Comparison of ENCODE assay signal across 12 mouse cellular contexts in the genomic region with DNA sequence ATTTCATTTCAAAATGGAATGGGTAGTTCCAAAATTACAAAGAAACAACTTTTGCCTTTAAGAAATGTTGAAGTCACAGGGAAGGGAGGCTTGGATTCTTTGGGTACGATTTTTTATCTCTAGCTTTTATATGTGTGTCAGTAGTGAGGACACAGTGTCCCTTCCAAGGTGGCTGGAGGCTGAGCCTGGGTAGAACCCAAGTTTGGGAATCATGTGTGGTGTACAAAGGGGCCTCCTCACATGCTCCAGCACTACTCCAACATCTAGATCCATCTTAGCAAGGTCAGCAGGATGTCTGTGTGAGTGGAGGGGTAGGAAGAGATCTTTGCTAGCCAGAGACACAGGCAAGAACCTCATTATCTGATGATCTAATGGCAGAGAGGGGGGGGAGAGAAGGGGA.
DNase-seq lines count a peak whose midpoint lies in the region; ATAC-seq lines count a peak whose summit lies in the region.
"Had no signal": no experiment of that assay in that cellular context is flagged by ENCODE, and none has a peak within 500 bp of the region (broad histone marks: within the 10 kb centered on the region; RNA-seq: fewer than 3 reads in every experiment).

No protein-coding gene starts in this region.

- H3K27ac ChIP-seq in kidney, embryonic 16.5 days (ENCODE audit: low read length): peak overlapping the region; percentile 77
- H3K27ac ChIP-seq: embryonic facial prominence, embryonic 15.5 days; forebrain, embryonic 13.5 days; hindbrain, postnatal 0 days; neural tube, embryonic 12.5 days had no signal

- DNase-seq in kidney, adult 9 months: no peak
- peak; percentile 12 for DNase-seq in ovary, adult 18-20 months (ENCODE audit: low spot score)
- DNase-seq in ovary, postnatal 36 days (ENCODE audit: low spot score): no peak
- peak; percentile 29 to 34 for DNase-seq in heart, postnatal 36 days
- DNase-seq in testis, postnatal 10 days (ENCODE audit: low spot score): peak; percentile 45
- DNase-seq in gastrocnemius, postnatal 14 days: no peak

- WGBS in kidney, embryonic 16.5 days: 33% methylated on average over 1 of the region's 1 CpGs

- peak; percentile 53 for ATAC-seq in kidney, embryonic 16.5 days (ENCODE audit: low FRiP score, low TSS enrichment)
- ATAC-seq: CD4-positive, CD25-positive, alpha-beta regulatory T cell, adult 4 months; forebrain, embryonic 13.5 days; hindbrain, postnatal 0 days had no signal

- no peaks in the 10 kb centered on the region; the same call in none of the 2 replicates for H3K4me1 ChIP-seq in kidney, embryonic 16.5 days (ENCODE audit: insufficient read depth, low read length)
- H3K4me1 ChIP-seq: embryonic facial prominence, embryonic 15.5 days; forebrain, embryonic 13.5 days; neural tube, embryonic 12.5 days had no signal

- no peak overlapping the region for H3K9ac ChIP-seq in kidney, embryonic 16.5 days (replicated peaks; ENCODE audit: low read length)
- H3K9ac ChIP-seq: embryonic facial prominence, embryonic 15.5 days; forebrain, embryonic 13.5 days; neural tube, embryonic 12.5 days had no signal

- no peaks in the 10 kb centered on the region for H3K9me3 ChIP-seq in kidney, embryonic 16.5 days (ENCODE audit: low read length)
- H3K9me3 ChIP-seq: embryonic facial prominence, embryonic 15.5 days; forebrain, embryonic 13.5 days; neural tube, embryonic 12.5 days had no signal

- H3K4me3 ChIP-seq in kidney, embryonic 16.5 days (ENCODE audit: low read length): no peak overlapping the region
- H3K4me3 ChIP-seq: embryonic facial prominence, embryonic 15.5 days; forebrain, embryonic 13.5 days; neural tube, embryonic 12.5 days had no signal

- intact Hi-C loops in heart, postnatal 36 days (cut with DNase I): no loop called here
- intact Hi-C loops in gastrocnemius, postnatal 14 days (cut with DNase I; ENCODE audit: low total_unique reads): no loop called here

- H3K36me3 ChIP-seq in kidney, embryonic 16.5 days (ENCODE audit: insufficient read depth, low read length): no peaks in the 10 kb centered on the region
- H3K36me3 ChIP-seq: embryonic facial prominence, embryonic 15.5 days; neural tube, embryonic 12.5 days had no signal

- no peaks in the 10 kb centered on the region for H3K27me3 ChIP-seq in kidney, embryonic 16.5 days (ENCODE audit: insufficient read depth, low read length)
- H3K27me3 ChIP-seq: embryonic facial prominence, embryonic 15.5 days; forebrain, embryonic 13.5 days; neural tube, embryonic 12.5 days had no signal

- H3K4me2 ChIP-seq in kidney, embryonic 16.5 days (replicated peaks; ENCODE audit: low read depth, low read length): no peak overlapping the region
- H3K4me2 ChIP-seq: embryonic facial prominence, embryonic 15.5 days; forebrain, embryonic 13.5 days; neural tube, embryonic 12.5 days had no signal

Comparison
In these comparisons a context has a peak if more than half of its experiments do, and no peak if none do; other contexts are left out.
1. DNase-seq: peak in ovary, adult 18-20 months (single experiment), heart, postnatal 36 days (2 of 2) and testis, postnatal 10 days (single experiment); none in kidney, adult 9 months (single experiment), ovary, postnatal 36 days (single experiment) and gastrocnemius, postnatal 14 days (single experiment).